ENCODE assay signal across 10 mouse cellular contexts in genomic region chr5:28463656-28464055, GRCm38 (mm10). TPM values are rescaled to one million over a fixed set of nuclear protein-coding genes. Genes with fewer than 3 reads are reported as not detected.
DNase-seq lines count a peak whose midpoint lies in the region; ATAC-seq lines count a peak whose summit lies in the region.
"Had no signal": no experiment of that assay in that cellular context is flagged by ENCODE, and none has a peak within 500 bp of the region (broad histone marks: within the 10 kb centered on the region; RNA-seq: fewer than 3 reads in every experiment).

No protein-coding gene starts in this region.

- intact Hi-C loops in left cerebral cortex, postnatal 10 days (cut with DNase I): no loop called here

- H3K4me1 ChIP-seq in forebrain, embryonic 10.5 days: peaks cover 80% of the 10 kb centered on the region
- peaks cover 42% of the 10 kb centered on the region for H3K4me1 ChIP-seq in forebrain, embryonic 16.5 days (replicated peaks; ENCODE audit: control insufficient read depth, insufficient read depth, low read length)
- H3K4me1 ChIP-seq in forebrain, embryonic 15.5 days: peaks cover 60% of the 10 kb centered on the region
- peaks cover 53% of the 10 kb centered on the region for H3K4me1 ChIP-seq in midbrain, embryonic 12.5 days

- no peaks in the 10 kb centered on the region for H3K36me3 ChIP-seq in forebrain, embryonic 10.5 days (replicated peaks)
- H3K36me3 ChIP-seq in forebrain, embryonic 16.5 days (ENCODE audit: control insufficient read depth, insufficient read depth): no peaks in the 10 kb centered on the region
- no peaks in the 10 kb centered on the region for H3K36me3 ChIP-seq in forebrain, embryonic 15.5 days
- no peaks in the 10 kb centered on the region for H3K36me3 ChIP-seq in midbrain, embryonic 12.5 days

- WGBS in forebrain, embryonic 10.5 days: 1% methylated on average over 10 of the region's 10 CpGs
- 1% methylated on average over 10 of the region's 10 CpGs for WGBS in forebrain, embryonic 16.5 days
- 1% methylated on average over 10 of the region's 10 CpGs for WGBS in forebrain, embryonic 15.5 days
- WGBS in midbrain, embryonic 12.5 days: 3% methylated on average over 10 of the region's 10 CpGs

- ATAC-seq in forebrain, embryonic 16.5 days: no peak
- ATAC-seq in forebrain, embryonic 15.5 days (replicated peaks): no peak
- no peak for ATAC-seq in midbrain, embryonic 12.5 days (ENCODE audit: low FRiP score, low read depth)
- ATAC-seq: activated CD4-positive, CD25-positive, alpha-beta regulatory T cell, adult 4 months had no signal

- H3K9me3 ChIP-seq in forebrain, embryonic 10.5 days: no peaks in the 10 kb centered on the region
- H3K9me3 ChIP-seq in forebrain, embryonic 16.5 days (ENCODE audit: control insufficient read depth, low read length): no peaks in the 10 kb centered on the region
- no peaks in the 10 kb centered on the region for H3K9me3 ChIP-seq in forebrain, embryonic 15.5 days
- no peaks in the 10 kb centered on the region for H3K9me3 ChIP-seq in midbrain, embryonic 12.5 days

- no peak overlapping the region for H3K9ac ChIP-seq in forebrain, embryonic 16.5 days (replicated peaks; ENCODE audit: low read depth, low read length)
- H3K9ac ChIP-seq in forebrain, embryonic 15.5 days (replicated peaks): no peak overlapping the region
- peak overlapping the region; percentile 59; the same call in 1 of the 2 replicates for H3K9ac ChIP-seq in midbrain, embryonic 12.5 days (replicated peaks)

- H3K4me2 ChIP-seq in forebrain, embryonic 16.5 days (ENCODE audit: low read length): no peak overlapping the region
- H3K4me2 ChIP-seq in forebrain, embryonic 15.5 days (replicated peaks): peak overlapping the region; percentile 89
- H3K4me2 ChIP-seq in midbrain, embryonic 12.5 days (replicated peaks): peak overlapping the region; percentile 86

- no peak overlapping the region for H3K27ac ChIP-seq in forebrain, embryonic 10.5 days
- no peak overlapping the region for H3K27ac ChIP-seq in forebrain, embryonic 16.5 days (ENCODE audit: low read length)
- H3K27ac ChIP-seq in forebrain, embryonic 15.5 days (replicated peaks): no peak overlapping the region
- H3K27ac ChIP-seq in midbrain, embryonic 12.5 days (replicated peaks): no peak overlapping the region
- H3K27ac ChIP-seq: macrophage had no signal

- peaks cover 100% of the 10 kb centered on the region for H3K27me3 ChIP-seq in forebrain, embryonic 10.5 days (ENCODE audit: poor library complexity, severe bottlenecking)
- peaks cover 95% of the 10 kb centered on the region for H3K27me3 ChIP-seq in forebrain, embryonic 16.5 days (replicated peaks; ENCODE audit: control insufficient read depth, insufficient read depth, low read length)
- H3K27me3 ChIP-seq in forebrain, embryonic 15.5 days: peaks cover 99% of the 10 kb centered on the region
- H3K27me3 ChIP-seq in midbrain, embryonic 12.5 days: peaks cover 100% of the 10 kb centered on the region

- H3K4me3 ChIP-seq in forebrain, embryonic 10.5 days: peak overlapping the region; percentile 58
- no peak overlapping the region for H3K4me3 ChIP-seq in forebrain, embryonic 16.5 days (replicated peaks; ENCODE audit: low read length)
- H3K4me3 ChIP-seq in forebrain, embryonic 15.5 days: peak overlapping the region; percentile 52
- peak overlapping the region; percentile 56 for H3K4me3 ChIP-seq in midbrain, embryonic 12.5 days

- peak; percentile 22 for DNase-seq in forebrain, embryonic 10.5 days (ENCODE audit: extremely low spot score, low spot score)
- DNase-seq in kidney, postnatal 10 days: peak; percentile 61
- DNase-seq in spleen, postnatal 14 days (ENCODE audit: low spot score in 2 of 2): no peak
- no peak for DNase-seq in ovary, postnatal 36 days (ENCODE audit: low spot score)
- no peak for DNase-seq in left cerebral cortex, postnatal 10 days (ENCODE audit: extremely low spot score in 1 of 2, low spot score in 2 of 2)

RNA-seq across cellular contexts. Expression of gene Shh, which starts 3.4 kb away (rescaled TPM):
- 2.3 and 2.6 TPM in 2 replicates for polyA plus RNA-seq in forebrain, embryonic 10.5 days (2016; fragmentation: Nextera tagmentation; extraction: Ambion mirVana)
- polyA plus RNA-seq in forebrain, embryonic 16.5 days (2015; fragmentation: Nextera tagmentation; extraction: Ambion mirVana): 0.62 and 1.2 TPM in 2 replicates
- polyA plus RNA-seq in forebrain, embryonic 15.5 days (2015; fragmentation: Nextera tagmentation; extraction: Ambion mirVana): 0.49 and 0.81 TPM in 2 replicates
- polyA plus RNA-seq in midbrain, embryonic 12.5 days (2016; fragmentation: Nextera tagmentation; extraction: Ambion mirVana): 4.5 and 5.1 TPM in 2 replicates
- total RNA-seq in left cerebral cortex, postnatal 10 days (2021): 1 to 10 TPM; 2.2 to 3.0 TPM
- polyA plus RNA-seq: activated CD4-positive, CD25-positive, alpha-beta regulatory T cell, adult 4 months; macrophage had no signal

Comparison
In these comparisons a context has a peak if more than half of its experiments do, and no peak if none do; other contexts are left out.
1. DNase-seq: peak in forebrain, embryonic 10.5 days (single experiment) and kidney, postnatal 10 days (single experiment); none in spleen, postnatal 14 days (0 of 2), ovary, postnatal 36 days (single experiment) and left cerebral cortex, postnatal 10 days (0 of 2).